Mouse (Mus musculus): Measurements from ENCODE around the gene Rps9.
"Not testable (repeated sequence)": the region's sequence is repeated elsewhere in the genome, so short reads cannot be mapped to it uniquely, and the experiment has no call there.

GRCm38 (mm10) chr7:3725459-3725858 is 21.7 kb downstream of the Rps9 start:
- TF ChIP-seq CTCF (conservative IDR thresholded peaks at IDR 0.05; ENCODE audit: insufficient read depth, insufficient read length, low read depth, low read length); POLR2A (IDR thresholded peaks at IDR 0.05; ENCODE audit: low read depth, low read length): not testable (repeated sequence)
